Mouse (Mus musculus) hindbrain, embryonic 13.5 days (tissue): ENCODE measurements at regions not wholly inside any gene's neighbourhood (a gene's known extent, or its start where the extent isn't known, plus 50 kb on each side); places are given as distances from the start of the nearest gene placed in this dataset.

Experiments used
- ATAC-seq: fragments of 200-750 bp; cut with Nextera tagmentation; 2 replicates; pipeline ENCODE4 v1.8.0; 2017; ENCODE audit warnings: moderate TSS enrichment; ENCODE audit not compliant: low FRiP score
- H3K27ac ChIP-seq: fragments of 300-500 bp; sonication (generic); 2 replicates; pipeline ENCODE4 v1.5.1; 2015; ENCODE audit warnings: inconsistent platforms, mild to moderate bottlenecking, moderate library complexity
- H3K27me3 ChIP-seq: fragments of 300-500 bp; sonication (generic); 2 replicates; pipeline ENCODE4 v1.6.1; 2015; ENCODE audit warnings: mild to moderate bottlenecking, inconsistent platforms
- H3K36me3 ChIP-seq: fragments of 300-500 bp; sonication (generic); 2 replicates; pipeline ENCODE4 v1.6.1; 2015; ENCODE audit warnings: mild to moderate bottlenecking, inconsistent platforms
- H3K4me1 ChIP-seq: fragments of 300-500 bp; sonication (generic); replicated peaks from 2 replicates; pipeline ENCODE4 v1.6.1; 2015; ENCODE audit warnings: inconsistent platforms
- H3K4me2 ChIP-seq: fragments of 300-500 bp; sonication (generic); 2 replicates; pipeline ENCODE4 v1.6.1; 2015; ENCODE audit warnings: inconsistent platforms, mild to moderate bottlenecking, moderate library complexity
- H3K4me3 ChIP-seq: fragments of 300-500 bp; sonication (generic); 2 replicates; pipeline ENCODE4 v1.5.1; 2015; ENCODE audit warnings: mild to moderate bottlenecking, inconsistent platforms
- H3K9ac ChIP-seq: fragments of 300-500 bp; sonication (generic); 2 replicates; pipeline ENCODE4 v1.6.1; 2015; ENCODE audit warnings: mild to moderate bottlenecking, inconsistent platforms
- H3K9me3 ChIP-seq: fragments of 300-500 bp; sonication (generic); 2 replicates; pipeline ENCODE4 v1.6.1; 2016; ENCODE audit warnings: inconsistent platforms
- WGBS: fragments of 180-500 bp; shearing (Covaris S2); methylation state at CpG from one replicate; pipeline ENCODE4 v1.1.7; 2015; 5-methylcytosine and 5-hydroxymethylcytosine counted together

GRCm38 (mm10) chr2:74930702-74931101 is 105.1 kb downstream of the Mtx2 start:
- H3K9me3 ChIP-seq, result no peaks in the 10 kb centered on the region
- WGBS, result 71% methylated on average over 3 of the region's 3 CpGs
- ATAC-seq, result no peak

GRCm38 (mm10) chr2:74933190-74933589 is 107.6 kb downstream of the Mtx2 start:
- Histone ChIP-seq H3K36me3 (no peaks in the 10 kb centered on the region), H3K4me2 (no peak overlapping the region), H3K9me3 (no peaks in the 10 kb centered on the region), H3K4me1 (peaks cover 7% of the 10 kb centered on the region), H3K4me3 (no peak overlapping the region), H3K27me3 (no peaks in the 10 kb centered on the region), H3K9ac (no peak overlapping the region), H3K27ac (no peak overlapping the region)
- WGBS, result 43% methylated on average over 8 of the region's 8 CpGs
- no peak for ATAC-seq

More at GRCm38 (mm10) chr2:74930702-74931101, 105.1 kb downstream of the Mtx2 start:
- Histone ChIP-seq H3K27ac (no peak overlapping the region), H3K36me3 (no peaks in the 10 kb centered on the region), H3K4me3 (no peak overlapping the region), H3K4me2 (no peak overlapping the region), H3K9ac (no peak overlapping the region), H3K4me1 (peaks cover 7% of the 10 kb centered on the region), H3K27me3 (no peaks in the 10 kb centered on the region)

- H3K4me1 ChIP-seq, result peaks cover 7% of the 10 kb centered on the region
- H3K4me2 ChIP-seq, result no peak overlapping the region
- H3K4me3 ChIP-seq, result no peak overlapping the region
- WGBS, result 85% methylated on average over 1 of the region's 1 CpGs
- no peaks in the 10 kb centered on the region for H3K36me3 ChIP-seq
- no peaks in the 10 kb centered on the region for H3K9me3 ChIP-seq
- ATAC-seq, result no peak
- no peaks in the 10 kb centered on the region for H3K27me3 ChIP-seq
- H3K9ac ChIP-seq, result no peak overlapping the region
- no peak overlapping the region; the same call in 1 of the 2 replicates for H3K27ac ChIP-seq
Measured at GRCm38 (mm10) chr2:74933771-74934170, 108.2 kb downstream of the Mtx2 start.

GRCm38 (mm10) chr2:74938711-74939110 is 113.1 kb downstream of the Mtx2 start:
- Histone ChIP-seq H3K4me3 (no peak overlapping the region), H3K4me2 (no peak overlapping the region), H3K4me1 (no peaks in the 10 kb centered on the region), H3K9ac (no peak overlapping the region), H3K27me3 (no peaks in the 10 kb centered on the region), H3K9me3 (no peaks in the 10 kb centered on the region), H3K27ac (peak overlapping the region; percentile 23; the same call in 1 of the 2 replicates), H3K36me3 (no peaks in the 10 kb centered on the region)
- WGBS, result 65% methylated on average over 9 of the region's 9 CpGs
- ATAC-seq, result no peak

GRCm38 (mm10) chr2:74941966-74942365 is 116.4 kb downstream of the Mtx2 start:
- 93% methylated on average over 10 of the region's 10 CpGs for WGBS
- no peaks in the 10 kb centered on the region for H3K27me3 ChIP-seq
- no peaks in the 10 kb centered on the region for H3K4me1 ChIP-seq
- H3K9ac ChIP-seq, result no peak overlapping the region
- H3K9me3 ChIP-seq, result no peaks in the 10 kb centered on the region
- H3K27ac ChIP-seq, result no peak overlapping the region
- no peak overlapping the region for H3K4me3 ChIP-seq
- H3K4me2 ChIP-seq, result no peak overlapping the region
- no peak for ATAC-seq
- H3K36me3 ChIP-seq, result no peaks in the 10 kb centered on the region

DNA sequence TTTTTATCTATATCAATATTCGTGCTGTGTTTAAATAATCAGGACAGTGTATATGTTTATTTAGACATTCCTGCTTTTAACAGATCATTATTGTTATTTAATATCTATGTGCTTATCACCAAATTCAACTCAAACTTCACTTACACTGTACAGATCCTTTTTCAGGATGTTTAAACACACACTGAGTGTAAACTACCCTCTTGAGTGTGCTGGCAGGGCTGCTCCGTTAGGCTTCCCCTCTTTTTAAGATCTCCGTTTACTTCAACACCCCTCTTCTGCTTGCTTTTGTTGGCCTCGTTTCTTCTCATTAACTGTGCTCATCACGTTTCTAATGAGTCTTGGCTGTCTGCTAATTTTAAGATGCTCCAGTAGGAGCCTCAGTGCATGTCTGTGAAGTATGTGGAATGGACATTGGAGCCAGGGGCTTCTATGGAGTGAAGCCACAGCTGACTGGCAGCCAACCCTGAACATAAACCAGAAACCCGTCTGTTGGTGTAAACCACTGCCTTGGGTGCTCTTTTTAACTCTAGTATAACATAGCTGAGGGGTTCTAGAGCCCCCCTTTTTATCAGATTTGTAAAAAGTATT is 117.1 kb downstream of the Mtx2 start:
- Histone ChIP-seq H3K27me3 (no peaks in the 10 kb centered on the region), H3K9me3 (no peaks in the 10 kb centered on the region), H3K27ac (no peak overlapping the region), H3K4me1 (no peaks in the 10 kb centered on the region), H3K4me3 (no peak overlapping the region), H3K4me2 (no peak overlapping the region), H3K36me3 (no peaks in the 10 kb centered on the region), H3K9ac (no peak overlapping the region)
- no peak for ATAC-seq
- 72% methylated on average over 6 of the region's 6 CpGs for WGBS

DNA sequence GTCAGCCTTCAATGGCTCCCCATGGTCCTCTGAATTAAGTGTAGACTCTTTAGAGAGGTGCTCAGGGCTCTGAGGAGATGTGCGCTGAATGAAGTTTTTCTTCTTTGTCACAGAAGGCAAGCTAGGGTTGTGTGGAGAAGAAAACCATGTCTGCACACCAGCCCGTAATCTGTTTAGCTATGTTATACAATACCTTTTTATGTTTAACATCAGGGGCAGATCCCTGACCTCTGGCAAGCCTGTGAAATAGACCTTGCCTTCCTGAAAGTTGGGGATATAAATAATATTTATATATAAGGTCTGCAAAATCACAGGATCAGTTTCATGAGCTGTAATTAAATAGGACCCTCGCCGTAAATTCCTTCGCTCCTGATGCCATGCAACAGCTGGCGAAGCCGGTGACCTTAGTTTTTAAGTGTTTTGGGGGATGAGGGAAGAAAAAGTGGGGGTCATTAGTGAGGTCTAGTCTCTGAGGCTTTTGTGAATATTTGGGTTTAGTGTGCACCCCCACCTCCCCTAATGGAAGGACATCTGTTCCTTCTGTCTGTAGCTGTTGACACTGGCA is 119.7 kb downstream of the Mtx2 start:
- no peak for ATAC-seq
- H3K9ac ChIP-seq, result no peak overlapping the region
- H3K4me2 ChIP-seq, result no peak overlapping the region
- no peaks in the 10 kb centered on the region for H3K9me3 ChIP-seq
- 88% methylated on average over 7 of the region's 7 CpGs for WGBS
- no peaks in the 10 kb centered on the region for H3K27me3 ChIP-seq
- no peaks in the 10 kb centered on the region for H3K4me1 ChIP-seq
- no peak overlapping the region for H3K27ac ChIP-seq
- no peak overlapping the region for H3K4me3 ChIP-seq
- H3K36me3 ChIP-seq, result no peaks in the 10 kb centered on the region

- Histone ChIP-seq H3K9ac (no peak overlapping the region), H3K9me3 (no peaks in the 10 kb centered on the region), H3K4me3 (no peak overlapping the region), H3K27me3 (no peaks in the 10 kb centered on the region), H3K27ac (no peak overlapping the region), H3K4me1 (no peaks in the 10 kb centered on the region), H3K4me2 (no peak overlapping the region), H3K36me3 (no peaks in the 10 kb centered on the region)
- 86% methylated on average over 12 of the region's 12 CpGs for WGBS
- no peak for ATAC-seq
Measured at GRCm38 (mm10) chr2:74951401-74952260, 126.0 kb downstream of the Mtx2 start.

- Histone ChIP-seq H3K4me2 (no peak overlapping the region), H3K27ac (no peak overlapping the region), H3K9ac (no peak overlapping the region), H3K9me3 (no peaks in the 10 kb centered on the region), H3K27me3 (no peaks in the 10 kb centered on the region), H3K4me3 (no peak overlapping the region), H3K36me3 (no peaks in the 10 kb centered on the region), H3K4me1 (no peaks in the 10 kb centered on the region)
- 83% methylated on average over 9 of the region's 9 CpGs for WGBS
- ATAC-seq, result no peak
Measured at GRCm38 (mm10) chr2:74954101-74954500, 128.5 kb downstream of the Mtx2 start.

DNA sequence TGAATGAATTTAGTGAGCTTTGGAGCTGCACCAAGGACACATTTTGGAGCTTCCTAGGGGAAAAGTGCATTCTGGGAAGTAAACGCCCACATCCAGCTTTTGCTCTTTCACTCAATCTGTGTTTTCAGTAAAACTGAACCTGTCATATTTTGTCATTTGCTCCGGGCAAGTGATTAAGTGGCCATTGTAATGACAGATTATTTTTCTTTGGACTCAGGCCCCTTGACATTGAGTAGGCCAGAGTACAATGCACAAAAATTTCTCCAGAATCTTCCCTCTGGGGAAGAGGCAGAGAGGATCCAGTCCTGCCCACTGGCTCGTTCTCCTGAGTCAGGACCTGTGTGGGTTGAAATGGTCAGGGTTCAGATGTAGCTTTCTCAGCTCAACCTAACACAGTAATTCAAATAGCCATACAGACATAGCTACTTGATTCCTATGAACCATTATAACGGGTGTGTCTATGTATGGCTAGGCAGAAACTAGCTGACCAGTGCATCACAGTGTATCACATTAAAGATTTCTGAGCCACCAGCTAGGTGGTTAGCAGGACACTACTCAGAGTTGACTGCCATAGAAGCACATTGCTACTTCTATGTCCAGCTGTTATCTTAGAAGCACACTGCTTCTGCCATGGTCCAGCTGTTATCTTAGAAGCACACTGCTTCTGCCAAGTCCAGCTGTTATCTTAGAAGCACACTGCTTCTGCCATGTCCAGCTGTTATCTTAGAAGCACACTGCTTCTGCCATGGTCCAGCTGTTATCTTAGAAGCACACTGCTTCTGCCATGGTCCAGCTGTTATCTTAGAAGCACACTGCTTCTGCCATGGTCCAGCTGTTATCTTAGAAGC is 129.9 kb downstream of the Mtx2 start:
- Histone ChIP-seq H3K4me1 (no peaks in the 10 kb centered on the region), H3K36me3 (no peaks in the 10 kb centered on the region), H3K27me3 (no peaks in the 10 kb centered on the region), H3K9me3 (no peaks in the 10 kb centered on the region), H3K27ac (no peak overlapping the region), H3K9ac (no peak overlapping the region), H3K4me2 (no peak overlapping the region), H3K4me3 (no peak overlapping the region)
- ATAC-seq, result no peak
- WGBS, result 82% methylated on average over 4 of the region's 4 CpGs

DNA sequence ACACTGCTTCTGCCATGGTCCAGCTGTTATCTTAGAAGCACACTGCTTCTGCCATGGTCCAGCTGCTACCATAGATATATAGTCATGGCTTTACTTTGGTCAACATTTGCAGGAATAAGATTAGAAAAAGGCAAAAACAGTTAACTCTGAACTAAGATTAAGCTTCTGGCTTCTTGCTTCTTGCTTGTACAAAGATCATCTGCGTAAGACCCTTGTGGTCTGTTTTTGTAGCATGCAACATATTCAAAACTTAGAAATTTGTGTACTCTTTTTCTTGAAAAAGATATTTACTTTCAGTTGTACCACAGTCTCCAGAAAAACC is 130.5 kb downstream of the Mtx2 start:
- ATAC-seq, result no peak

DNA sequence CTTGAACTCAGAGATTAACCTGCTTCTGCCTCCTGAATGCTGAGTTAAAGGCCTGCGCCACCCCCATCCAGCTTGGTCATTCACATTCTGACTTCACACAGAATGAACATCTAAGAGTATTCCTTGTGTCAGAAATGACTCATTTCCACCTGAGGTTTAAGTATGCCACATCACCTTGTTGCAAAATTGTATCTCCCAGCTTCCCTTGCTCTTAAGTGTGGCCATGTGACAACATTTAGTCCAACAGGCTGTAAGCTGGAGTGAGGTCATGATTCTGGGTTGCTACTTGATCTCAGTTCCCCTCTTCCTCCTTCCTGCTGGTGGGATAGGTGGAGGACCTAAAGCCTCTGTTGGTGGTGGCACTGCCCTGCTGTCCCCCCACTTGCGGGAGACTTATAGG is 131.0 kb downstream of the Mtx2 start:
- no peak overlapping the region for H3K4me3 ChIP-seq
- no peaks in the 10 kb centered on the region for H3K36me3 ChIP-seq
- no peaks in the 10 kb centered on the region for H3K27me3 ChIP-seq
- ATAC-seq, result no peak
- H3K9ac ChIP-seq, result no peak overlapping the region
- no peak overlapping the region for H3K27ac ChIP-seq
- 96% methylated on average over 2 of the region's 2 CpGs for WGBS
- no peaks in the 10 kb centered on the region for H3K9me3 ChIP-seq
- H3K4me1 ChIP-seq, result no peaks in the 10 kb centered on the region
- no peak overlapping the region for H3K4me2 ChIP-seq

More for the DNA sequence above, 130.5 kb downstream of the Mtx2 start:
- H3K9me3 ChIP-seq, result no peaks in the 10 kb centered on the region
- no peak overlapping the region for H3K4me2 ChIP-seq
- no peaks in the 10 kb centered on the region for H3K27me3 ChIP-seq
- no peaks in the 10 kb centered on the region for H3K36me3 ChIP-seq
- WGBS, result 96% methylated on average over 1 of the region's 1 CpGs
- H3K9ac ChIP-seq, result no peak overlapping the region
- no peak overlapping the region for H3K27ac ChIP-seq
- no peak overlapping the region for H3K4me3 ChIP-seq
- H3K4me1 ChIP-seq, result no peaks in the 10 kb centered on the region
